Mouse (Mus musculus) hindbrain, embryonic 15.5 days (tissue): ENCODE data around the gene Klk12. TPM values are rescaled to one million over a fixed set of nuclear protein-coding genes. Genes with fewer than 3 reads are reported as not detected.
A peak's percentile ranks its signal among the peaks of the same experiment; 100 is the strongest.

Experiments
- ATAC-seq: fragments of 200-750 bp; cut with Nextera tagmentation; 2 replicates; pipeline ENCODE4 v1.8.0; 2017; ENCODE audit warnings: low read depth, moderate number of reproducible peaks, moderate TSS enrichment; ENCODE audit not compliant: low FRiP score
- H3K27ac ChIP-seq: fragments of 300-500 bp; sonication (generic); replicated peaks from 2 replicates; pipeline ENCODE4 v1.5.1; 2015; ENCODE audit warnings: mild to moderate bottlenecking, inconsistent platforms
- H3K27me3 ChIP-seq: fragments of 300-500 bp; sonication (generic); 2 replicates; pipeline ENCODE4 v1.6.1; 2015; ENCODE audit warnings: control low read depth, inconsistent platforms
- H3K36me3 ChIP-seq: fragments of 300-500 bp; sonication (generic); 2 replicates; pipeline ENCODE4 v1.6.1; 2015; ENCODE audit warnings: control low read depth, inconsistent platforms
- H3K4me1 ChIP-seq: fragments of 300-500 bp; sonication (generic); replicated peaks from 2 replicates; pipeline ENCODE4 v1.6.1; 2015; ENCODE audit warnings: control low read depth, inconsistent platforms
- H3K4me2 ChIP-seq: fragments of 300-500 bp; sonication (generic); 2 replicates; pipeline ENCODE4 v1.6.1; 2015; ENCODE audit warnings: moderate library complexity, mild to moderate bottlenecking, inconsistent platforms
- H3K4me3 ChIP-seq: fragments of 300-500 bp; sonication (generic); 2 replicates; pipeline ENCODE4 v1.5.1; 2015; ENCODE audit warnings: mild to moderate bottlenecking, inconsistent platforms
- H3K9ac ChIP-seq: fragments of 300-500 bp; sonication (generic); 2 replicates; pipeline ENCODE4 v1.6.1; 2015; ENCODE audit warnings: inconsistent platforms
- H3K9me3 ChIP-seq: fragments of 300-500 bp; sonication (generic); 2 replicates; pipeline ENCODE4 v1.6.1; 2016; ENCODE audit warnings: control low read depth, inconsistent platforms
- WGBS: fragments of 180-500 bp; shearing (Covaris S2); methylation state at CpG from one replicate; pipeline ENCODE4 v1.1.7; 2015; 5-methylcytosine and 5-hydroxymethylcytosine counted together
- polyA plus RNA-seq: library from polyadenylated mRNA; unstranded; fragments of >200 nt; fragmentation: Nextera tagmentation; extraction: Ambion mirVana; gene quantifications from 2 replicates; pipeline ENCODE4 v1.2.1, GENCODE M21; 2015

The Klk12 gene
- polyA plus RNA-seq, 1 experiment from 2014 or later, result not detected

DNA sequence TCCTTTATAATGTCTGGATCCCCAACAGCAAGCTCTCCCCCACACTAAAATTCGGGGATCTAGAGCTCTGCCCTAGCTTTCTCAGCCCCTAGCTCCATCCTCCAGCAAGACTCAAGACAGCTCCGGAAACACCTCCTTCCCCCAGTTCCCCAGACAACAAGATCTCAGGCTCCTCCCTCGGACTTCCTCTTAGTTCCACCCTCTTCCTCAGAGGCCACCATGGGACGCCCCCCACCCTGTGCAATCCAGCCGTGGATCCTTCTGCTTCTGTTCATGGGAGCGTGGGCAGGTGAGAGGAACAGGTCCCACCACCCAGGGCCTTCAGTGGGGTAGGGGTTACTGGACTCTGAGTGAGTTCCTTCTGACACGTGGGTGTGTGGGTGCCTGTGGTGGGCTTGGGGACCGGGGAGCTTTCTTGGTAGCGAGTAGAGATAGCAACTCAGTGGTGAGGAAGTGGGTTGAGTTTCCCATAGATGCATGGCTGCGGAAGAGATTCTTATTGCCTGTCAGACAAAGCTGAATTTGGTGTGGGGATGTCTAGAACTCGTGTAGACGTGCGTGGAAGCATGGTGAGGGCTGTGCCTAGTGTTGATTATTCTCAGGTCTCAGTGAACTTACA lies 29.3 kb downstream of the Klk12 start:
- peak; percentile 58 for ATAC-seq
- no peaks in the 10 kb centered on the region for H3K36me3 ChIP-seq
- no peaks in the 10 kb centered on the region for H3K9me3 ChIP-seq
- 0 out of 2 replicates have a peak overlapping the region, but pooled peaks have one; percentile 36 for H3K9ac ChIP-seq
- H3K4me1 ChIP-seq, result peaks cover 17% of the 10 kb centered on the region
- peaks cover 22% of the 10 kb centered on the region; the same call in 1 of the 2 replicates for H3K27me3 ChIP-seq
- no peak overlapping the region for H3K27ac ChIP-seq
- H3K4me2 ChIP-seq, result peak overlapping the region; percentile 76
- H3K4me3 ChIP-seq, result peak overlapping the region; percentile 47
- WGBS, result 42% methylated on average over 13 of the region's 13 CpGs

DNA sequence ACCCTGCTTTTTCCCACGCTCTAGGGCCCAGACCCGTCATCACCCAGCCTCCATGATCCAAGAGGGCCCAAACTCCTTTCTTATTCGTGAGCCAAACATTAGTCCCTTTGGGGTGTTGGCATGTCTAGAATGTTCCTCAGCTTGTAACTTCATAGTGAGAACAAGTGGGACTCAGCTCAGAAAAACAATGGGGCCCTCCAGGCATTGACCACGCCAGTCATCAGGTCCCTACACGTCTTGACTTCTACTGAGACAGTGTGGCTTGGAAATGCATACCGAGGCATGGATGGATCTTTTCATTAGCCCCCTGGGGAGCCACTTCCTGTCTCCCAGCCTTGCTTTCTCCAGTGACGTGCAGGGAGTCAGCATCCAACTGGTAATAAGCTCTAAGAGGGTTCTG lies 31.2 kb downstream of the Klk12 start:
- Histone ChIP-seq H3K27ac (no peak overlapping the region), H3K9me3 (no peaks in the 10 kb centered on the region), H3K27me3 (peaks cover 22% of the 10 kb centered on the region; the same call in 1 of the 2 replicates), H3K4me3 (no peak overlapping the region), H3K4me1 (peaks cover 17% of the 10 kb centered on the region), H3K4me2 (no peak overlapping the region), H3K36me3 (no peaks in the 10 kb centered on the region), H3K9ac (no peak overlapping the region)
- 77% methylated on average over 7 of the region's 7 CpGs for WGBS
- no peak for ATAC-seq

DNA sequence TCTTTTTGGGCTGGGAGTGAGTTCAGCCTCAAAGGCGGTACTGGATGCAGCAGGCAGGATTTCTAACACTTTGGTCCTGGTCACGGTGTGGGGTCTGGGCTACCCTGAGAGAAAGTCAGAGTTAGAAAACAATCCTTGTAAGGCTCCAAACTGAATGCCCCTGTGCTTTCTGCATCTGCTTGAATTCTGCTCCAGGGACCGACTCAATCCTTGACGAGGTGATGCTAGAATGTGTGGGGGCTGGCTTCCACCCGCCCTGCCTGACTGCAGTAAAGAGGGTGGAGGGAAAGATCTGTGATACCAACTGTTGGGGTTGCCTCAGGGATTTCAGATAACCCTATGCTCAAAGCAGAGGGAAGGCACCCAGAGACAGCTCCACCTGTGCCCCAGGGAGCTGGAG lies 42.3 kb downstream of the Klk12 start, which contains the start of gene Klk7:
TSS of gene Klk7 (plus strand) at position 301 of the 400 bp plus-strand sequence.
- 53% methylated on average over 5 of the region's 5 CpGs for WGBS
- Histone ChIP-seq H3K36me3 (no peaks in the 10 kb centered on the region), H3K4me1 (no peaks in the 10 kb centered on the region), H3K4me2 (no peak within 1 kb of the TSS), H3K4me3 (no peak within 1 kb of the TSS), H3K9me3 (no peaks in the 10 kb centered on the region), H3K27me3 (no peaks in the 10 kb centered on the region), H3K27ac (no peak within 1 kb of the TSS), H3K9ac (no peak within 1 kb of the TSS)
- ATAC-seq, result no peak

DNA sequence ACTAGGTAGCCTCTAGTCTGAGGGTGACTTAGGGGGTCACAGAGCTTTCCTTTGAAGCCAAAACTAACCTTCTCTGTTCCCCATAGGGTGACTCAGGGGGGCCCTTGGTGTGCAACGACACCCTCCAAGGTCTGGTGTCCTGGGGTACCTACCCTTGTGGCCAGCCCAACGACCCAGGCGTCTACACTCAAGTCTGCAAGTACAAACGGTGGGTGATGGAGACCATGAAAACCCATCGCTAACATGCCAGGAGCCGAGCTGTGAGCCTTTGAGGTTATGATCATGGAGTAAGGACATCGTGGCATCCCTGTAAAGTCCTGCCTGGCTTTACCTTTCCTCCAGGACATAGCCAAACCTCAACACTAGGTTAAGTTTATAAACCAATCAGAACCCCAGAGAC lies 46.5 kb downstream of the Klk12 start:
- no peak overlapping the region for H3K4me3 ChIP-seq
- H3K9me3 ChIP-seq, result no peaks in the 10 kb centered on the region
- H3K27me3 ChIP-seq, result no peaks in the 10 kb centered on the region
- H3K36me3 ChIP-seq, result no peaks in the 10 kb centered on the region
- no peaks in the 10 kb centered on the region for H3K4me1 ChIP-seq
- no peak overlapping the region for H3K4me2 ChIP-seq
- ATAC-seq, result no peak
- 89% methylated on average over 7 of the region's 7 CpGs for WGBS
- no peak overlapping the region for H3K27ac ChIP-seq
- no peak overlapping the region for H3K9ac ChIP-seq

DNA sequence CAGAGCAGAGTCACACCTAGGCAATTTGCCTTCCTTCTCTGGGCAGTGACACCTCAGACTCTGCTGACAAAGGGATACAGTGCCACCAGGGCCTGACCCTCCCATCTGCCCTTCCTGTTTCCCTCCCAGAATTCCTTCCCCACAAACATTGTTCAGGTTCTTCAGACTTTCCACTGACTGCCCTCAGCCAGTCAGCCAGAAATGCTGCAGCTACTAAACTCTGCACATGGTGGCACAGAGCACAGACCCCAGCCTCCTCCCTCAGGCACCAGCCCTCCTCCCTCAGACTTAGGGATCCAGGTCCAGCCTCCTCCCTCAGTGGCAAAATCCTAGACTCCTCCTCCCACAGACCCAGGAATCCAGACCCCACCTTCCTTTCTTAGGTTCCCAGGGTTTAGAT lies 48.0 kb downstream of the Klk12 start:
- no peak overlapping the region for H3K4me3 ChIP-seq
- no peaks in the 10 kb centered on the region for H3K4me1 ChIP-seq
- no peak overlapping the region for H3K4me2 ChIP-seq
- H3K27ac ChIP-seq, result no peak overlapping the region
- H3K9ac ChIP-seq, result no peak overlapping the region
- no peaks in the 10 kb centered on the region for H3K9me3 ChIP-seq
- no peaks in the 10 kb centered on the region for H3K36me3 ChIP-seq
- no peaks in the 10 kb centered on the region for H3K27me3 ChIP-seq
- ATAC-seq, result no peak

DNA sequence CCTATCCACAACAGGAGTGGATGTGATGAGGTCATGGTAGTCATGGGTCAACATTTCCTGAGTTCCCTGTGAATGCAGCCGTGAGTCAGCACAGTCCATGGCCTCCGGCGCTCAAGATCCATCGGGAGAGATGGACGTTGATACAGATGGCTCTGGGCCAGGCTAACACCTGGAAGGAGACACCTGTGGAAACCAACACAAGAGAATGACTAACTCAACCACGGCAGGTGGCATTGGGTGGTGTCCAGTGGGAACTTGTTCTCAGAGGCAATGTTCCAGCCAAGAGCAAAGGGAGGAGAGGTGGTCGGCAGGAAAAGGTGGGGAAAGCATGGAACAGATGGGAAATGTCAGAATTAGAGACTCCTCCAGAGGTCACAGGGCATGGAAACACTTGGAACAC lies 52.9 kb downstream of the Klk12 start:
- H3K4me2 ChIP-seq, result no peak overlapping the region
- H3K9ac ChIP-seq, result no peak overlapping the region
- H3K4me1 ChIP-seq, result no peaks in the 10 kb centered on the region
- no peaks in the 10 kb centered on the region for H3K9me3 ChIP-seq
- no peak for ATAC-seq
- WGBS, result 96% methylated on average over 7 of the region's 7 CpGs
- H3K36me3 ChIP-seq, result no peaks in the 10 kb centered on the region
- no peak overlapping the region for H3K4me3 ChIP-seq
- no peak overlapping the region for H3K27ac ChIP-seq
- no peaks in the 10 kb centered on the region for H3K27me3 ChIP-seq

Other genes with a start within 250 kb of the Klk12 start
- gene Cd33, start 224.5 kb upstream of the Klk12 start, polyA plus RNA-seq, result 1.6 and 1.7 TPM in 2 replicates
- 7.3 and 8.5 TPM in 2 replicates for gene Zfp658, start 206.6 kb upstream of the Klk12 start, polyA plus RNA-seq
- 14.2 and 14.8 TPM in 2 replicates for gene Zfp719, start 189.3 kb upstream of the Klk12 start, polyA plus RNA-seq
- gene Zfp819, start 161.7 kb upstream of the Klk12 start, polyA plus RNA-seq, result 0.47 and 0.54 TPM in 2 replicates
- 0.08 TPM in 2 replicates for gene Ceacam18, start 134.2 kb upstream of the Klk12 start, polyA plus RNA-seq
- 0.33 and 0.36 TPM in 2 replicates for gene Siglece, start 108.7 kb upstream of the Klk12 start, polyA plus RNA-seq
- gene Ctu1, start 96.9 kb upstream of the Klk12 start, polyA plus RNA-seq, result 21.4 and 21.5 TPM in 2 replicates
- gene Klk14, start 78.5 kb upstream of the Klk12 start, polyA plus RNA-seq, result not detected in 2 replicates
- gene Klk13, start 56.3 kb upstream of the Klk12 start, polyA plus RNA-seq, result 0.17 and 0.18 TPM in 2 replicates
- 0.22 and 0.27 TPM in 2 replicates for gene Klk11, start 5.7 kb downstream of the Klk12 start, polyA plus RNA-seq
- 0.10 and 0.30 TPM in 2 replicates for gene Klk10, start 12.1 kb downstream of the Klk12 start, polyA plus RNA-seq
- 0.13 and 0.14 TPM in 2 replicates for gene Klk9, start 23.0 kb downstream of the Klk12 start, polyA plus RNA-seq
- 10.1 TPM in 2 replicates for gene Klk8, start 28.7 kb downstream of the Klk12 start, polyA plus RNA-seq
- gene Klk7, start 42.4 kb downstream of the Klk12 start, polyA plus RNA-seq, result 0.13 TPM in 1 of 2 replicates, not detected in the other
- gene Klk6, start 55.6 kb downstream of the Klk12 start, polyA plus RNA-seq, result not detected in 2 replicates
- gene Klk5, start 73.1 kb downstream of the Klk12 start, polyA plus RNA-seq, result not detected in 2 replicates
- 1.7 and 2.6 TPM in 2 replicates for gene Klk4, start 112.3 kb downstream of the Klk12 start, polyA plus RNA-seq
- not detected in 2 replicates for gene Klk15, start 164.8 kb downstream of the Klk12 start, polyA plus RNA-seq
- not detected in 2 replicates for gene Klk1b8, start 181.8 kb downstream of the Klk12 start, polyA plus RNA-seq
- gene Klk1b1, start 197.9 kb downstream of the Klk12 start, polyA plus RNA-seq, result not detected in 2 replicates
- gene Klk1b9, start 207.2 kb downstream of the Klk12 start, polyA plus RNA-seq, result not detected in 2 replicates
- not detected in 2 replicates for gene Klk1b11, start 227.0 kb downstream of the Klk12 start, polyA plus RNA-seq
- gene Klk1b26, start 243.3 kb downstream of the Klk12 start, polyA plus RNA-seq, result not detected in 2 replicates